Mouse (Mus musculus): ENCODE measurements around the gene Frmd5. TPM values are rescaled to one million over a fixed set of nuclear protein-coding genes. Genes with fewer than 3 reads are reported as not detected.
A peak's percentile ranks its signal among the peaks of the same experiment; 100 is the strongest.
"Not testable (repeated sequence)": the region's sequence is repeated elsewhere in the genome, so short reads cannot be mapped to it uniquely, and the experiment has no call there.

Frmd5 gene
- total RNA-seq (2017): not detected in 2 replicates

GRCm38 (mm10) chr2:121806959-121807653, at the start of gene Frmd5:
Frmd5 (minus strand) TSS chr2:121807087.
- peak; percentile 72 for ATAC-seq (ENCODE audit: extremely low read depth, insufficient number of reproducible peaks, low FRiP score, poor library complexity, severe bottlenecking)

- ATAC-seq (ENCODE audit: extremely low read depth, insufficient number of reproducible peaks, low FRiP score, poor library complexity, severe bottlenecking): no peak
These were observed 47.1 kb upstream of the Frmd5 start for GRCm38 (mm10) chr2:121853974-121854373.

- ATAC-seq (ENCODE audit: extremely low read depth, insufficient number of reproducible peaks, low FRiP score, poor library complexity, severe bottlenecking): no peak
These were observed 45.2 kb upstream of the Frmd5 start for GRCm38 (mm10) chr2:121852045-121852444.

GRCm38 (mm10) chr2:121846050-121846449, 39.2 kb upstream of the Frmd5 start:
- ATAC-seq (ENCODE audit: extremely low read depth, insufficient number of reproducible peaks, low FRiP score, poor library complexity, severe bottlenecking): no peak

- no peak for ATAC-seq (ENCODE audit: extremely low read depth, insufficient number of reproducible peaks, low FRiP score, poor library complexity, severe bottlenecking)
These were observed 35.4 kb upstream of the Frmd5 start for GRCm38 (mm10) chr2:121842249-121842648.

GRCm38 (mm10) chr2:121841453-121841852, 34.6 kb upstream of the Frmd5 start:
- ATAC-seq (ENCODE audit: extremely low read depth, insufficient number of reproducible peaks, low FRiP score, poor library complexity, severe bottlenecking): no peak

- ATAC-seq (ENCODE audit: extremely low read depth, insufficient number of reproducible peaks, low FRiP score, poor library complexity, severe bottlenecking): no peak
These were observed 28.0 kb upstream of the Frmd5 start for GRCm38 (mm10) chr2:121834926-121835325.

- no peak for ATAC-seq (ENCODE audit: extremely low read depth, insufficient number of reproducible peaks, low FRiP score, poor library complexity, severe bottlenecking)
These were observed 25.6 kb upstream of the Frmd5 start for GRCm38 (mm10) chr2:121832484-121832894.

- no peak for ATAC-seq (ENCODE audit: extremely low read depth, insufficient number of reproducible peaks, low FRiP score, poor library complexity, severe bottlenecking)
These were observed 21.5 kb upstream of the Frmd5 start for GRCm38 (mm10) chr2:121828411-121828810.

GRCm38 (mm10) chr2:121826189-121826588, 19.3 kb upstream of the Frmd5 start:
- ATAC-seq (ENCODE audit: extremely low read depth, insufficient number of reproducible peaks, low FRiP score, poor library complexity, severe bottlenecking): no peak

- ATAC-seq (ENCODE audit: extremely low read depth, insufficient number of reproducible peaks, low FRiP score, poor library complexity, severe bottlenecking): no peak
These were observed 17.8 kb upstream of the Frmd5 start for GRCm38 (mm10) chr2:121824653-121825052.

- no peak for ATAC-seq (ENCODE audit: extremely low read depth, insufficient number of reproducible peaks, low FRiP score, poor library complexity, severe bottlenecking)
These were observed 14.9 kb upstream of the Frmd5 start for GRCm38 (mm10) chr2:121821787-121822186.

- not testable (repeated sequence) for ATAC-seq (ENCODE audit: extremely low read depth, insufficient number of reproducible peaks, low FRiP score, poor library complexity, severe bottlenecking)
These were observed 4.0 kb upstream of the Frmd5 start for GRCm38 (mm10) chr2:121810876-121811275.

GRCm38 (mm10) chr2:121809126-121809525, 2.2 kb upstream of the Frmd5 start:
- ATAC-seq (ENCODE audit: extremely low read depth, insufficient number of reproducible peaks, low FRiP score, poor library complexity, severe bottlenecking): no peak

GRCm38 (mm10) chr2:121806171-121806943, 530 bp downstream of the Frmd5 start:
- ATAC-seq (ENCODE audit: extremely low read depth, insufficient number of reproducible peaks, low FRiP score, poor library complexity, severe bottlenecking): no peak

GRCm38 (mm10) chr2:121799051-121799450, 7.8 kb downstream of the Frmd5 start:
- ATAC-seq (ENCODE audit: extremely low read depth, insufficient number of reproducible peaks, low FRiP score, poor library complexity, severe bottlenecking): no peak

GRCm38 (mm10) chr2:121795995-121796394, 10.9 kb downstream of the Frmd5 start:
- ATAC-seq (ENCODE audit: extremely low read depth, insufficient number of reproducible peaks, low FRiP score, poor library complexity, severe bottlenecking): no peak

GRCm38 (mm10) chr2:121789777-121790176, 17.1 kb downstream of the Frmd5 start:
- no peak for ATAC-seq (ENCODE audit: extremely low read depth, insufficient number of reproducible peaks, low FRiP score, poor library complexity, severe bottlenecking)

GRCm38 (mm10) chr2:121788415-121788814, 18.5 kb downstream of the Frmd5 start:
- ATAC-seq (ENCODE audit: extremely low read depth, insufficient number of reproducible peaks, low FRiP score, poor library complexity, severe bottlenecking): no peak

- ATAC-seq (ENCODE audit: extremely low read depth, insufficient number of reproducible peaks, low FRiP score, poor library complexity, severe bottlenecking): no peak
These were observed 19.1 kb downstream of the Frmd5 start for GRCm38 (mm10) chr2:121787767-121788166.

Measured in neutrophil, adult 5-6 weeks (primary cell).